Mouse (Mus musculus) limb, embryonic 14.5 days (tissue): ENCODE data around the gene Tcl1b2. TPM values are rescaled to one million over a fixed set of nuclear protein-coding genes. Genes with fewer than 3 reads are reported as not detected.

Experiments used
- ATAC-seq: fragments of 200-750 bp; cut with Nextera tagmentation; 2 replicates; pipeline ENCODE4 v1.8.0; 2017; ENCODE audit warnings: low read depth, moderate number of reproducible peaks, moderate TSS enrichment; ENCODE audit not compliant: low FRiP score
- DNase-seq: peaks from one replicate; pipeline ENCODE4 v3.0.0-alpha.2; 2015; ENCODE audit warnings: low spot score
- H3K27ac ChIP-seq: fragments of 300-500 bp; sonication (generic); replicated peaks from 2 replicates; pipeline ENCODE4 v1.5.1; 2014; ENCODE audit warnings: low read depth, mild to moderate bottlenecking, low read length, moderate library complexity, mixed read lengths
- H3K27me3 ChIP-seq: fragments of 300-500 bp; sonication (generic); 2 replicates; pipeline ENCODE4 v1.6.1; 2014; ENCODE audit warnings: low read length, mixed read lengths; ENCODE audit not compliant: control insufficient read depth, insufficient read depth
- H3K36me3 ChIP-seq: fragments of 300-500 bp; sonication (generic); 2 replicates; pipeline ENCODE4 v1.6.1; 2014; ENCODE audit warnings: mild to moderate bottlenecking, low read length, moderate library complexity, mixed read lengths; ENCODE audit not compliant: control insufficient read depth, insufficient read depth
- H3K4me1 ChIP-seq: fragments of 300-500 bp; sonication (generic); 2 replicates; pipeline ENCODE4 v1.6.1; 2014; ENCODE audit warnings: antibody characterized with exemption, low read length, mixed read lengths; ENCODE audit not compliant: control insufficient read depth, insufficient read depth
- H3K4me2 ChIP-seq: fragments of 300-500 bp; sonication (generic); replicated peaks from 2 replicates; pipeline ENCODE4 v1.6.1; 2014; ENCODE audit warnings: low read depth, mild to moderate bottlenecking, low read length, moderate library complexity; ENCODE audit not compliant: severe bottlenecking
- H3K4me3 ChIP-seq: fragments of 300-500 bp; sonication (generic); replicated peaks from 2 replicates; pipeline ENCODE4 v1.5.1; 2014; ENCODE audit warnings: low read length
- H3K9ac ChIP-seq: fragments of 300-500 bp; sonication (generic); 2 replicates; pipeline ENCODE4 v1.6.1; 2014; ENCODE audit warnings: mild to moderate bottlenecking, low read depth, low read length, moderate library complexity; ENCODE audit not compliant: severe bottlenecking
- H3K9me3 ChIP-seq: fragments of 300-500 bp; sonication (generic); 2 replicates; pipeline ENCODE4 v1.6.1; 2016; ENCODE audit warnings: low read length; ENCODE audit not compliant: control insufficient read depth
- POLR2A ChIP-seq: fragments of 200-500 bp; IDR thresholded peaks from 2 replicates; pipeline ENCODE4 v1.8.0; 2012; ENCODE audit warnings: inconsistent platforms, mild to moderate bottlenecking, moderate library complexity, borderline replicate concordance; ENCODE audit not compliant: insufficient read depth, insufficient read length; ENCODE audit errors: extremely low read depth
- WGBS: fragments of 180-500 bp; shearing (Covaris S2); extraction: QIAGEN DNeasy Blood & Tissue Kit; methylation state at CpG from one replicate; pipeline ENCODE4 v1.1.7; 2014; 5-methylcytosine and 5-hydroxymethylcytosine counted together
- polyA plus RNA-seq, 2 experiments: library from polyadenylated mRNA; depleted of rRNA in 1 of 2; stranded (reverse) in 1 of 2; unstranded in 1 of 2; fragments of >200 nt; fragmentation: Nextera tagmentation in 1 of 2; extraction: Ambion mirVana in 1 of 2; gene quantifications; 2 replicates each; pipeline versions ENCODE4 v1.2.1 to v1.2.3; 2012 to 2014

The Tcl1b2 gene
- 0.05 and 0.17 TPM in 2 replicates for polyA plus RNA-seq (2012; rRNA removed)
- not detected in 2 replicates for polyA plus RNA-seq (2014; fragmentation: Nextera tagmentation; extraction: Ambion mirVana)

GRCm38 (mm10) chr12:105145714-105146113, at the start of gene Tcl1b2:
TSS of gene Tcl1b2 (plus strand) at chr12:105146014.
- DNase-seq (no peak), ATAC-seq (no peak)
- no peak within 1 kb of the TSS for H3K4me2 ChIP-seq
- WGBS, result 73% methylated on average over 3 of the region's 3 CpGs
- no peak within 1 kb of the TSS for H3K4me3 ChIP-seq
- H3K36me3 ChIP-seq, result no peaks in the 10 kb centered on the region
- H3K9me3 ChIP-seq, result no peaks in the 10 kb centered on the region
- no peaks in the 10 kb centered on the region for H3K4me1 ChIP-seq
- TF ChIP-seq POLR2A, result no peak
- H3K27ac ChIP-seq, result no peak within 1 kb of the TSS
- no peaks in the 10 kb centered on the region for H3K27me3 ChIP-seq
- no peak within 1 kb of the TSS for H3K9ac ChIP-seq

DNA sequence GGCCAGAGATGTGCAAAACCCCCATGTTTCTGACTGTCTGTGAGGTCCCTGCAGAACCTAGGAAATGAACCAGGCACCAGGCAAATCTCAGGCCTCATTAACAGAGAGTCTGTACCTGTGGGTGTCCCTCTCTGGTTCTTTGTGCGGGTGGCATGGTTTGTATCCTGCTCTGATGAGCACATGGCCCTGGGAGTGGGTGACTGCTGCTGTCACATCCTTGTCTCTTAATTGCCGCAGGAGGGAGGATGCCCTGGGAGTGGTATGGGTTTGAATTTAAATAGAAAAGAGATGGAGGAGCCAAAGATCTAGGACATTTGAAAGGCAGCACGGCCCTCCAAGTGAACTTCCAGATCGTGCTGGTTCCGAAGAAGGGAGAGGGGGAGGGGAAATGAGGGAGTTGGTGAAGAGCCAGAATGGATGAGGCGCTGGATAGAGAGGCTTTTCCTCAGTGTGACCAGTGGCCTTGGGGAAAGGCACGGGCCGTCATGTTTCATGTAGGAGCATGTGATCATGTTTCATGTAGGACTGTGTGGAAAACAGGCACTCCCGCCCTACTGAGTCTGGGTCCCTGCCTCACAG, 46.3 kb upstream of the Tcl1b2 start:
- Histone ChIP-seq H3K9ac (no peak overlapping the region), H3K4me3 (no peak overlapping the region), H3K36me3 (no peaks in the 10 kb centered on the region), H3K27me3 (no peaks in the 10 kb centered on the region), H3K27ac (no peak overlapping the region), H3K4me1 (no peaks in the 10 kb centered on the region; the same call in 1 of the 2 replicates), H3K4me2 (no peak overlapping the region), H3K9me3 (no peaks in the 10 kb centered on the region)
- 46% methylated on average over 9 of the region's 9 CpGs for WGBS
- no peak for TF ChIP-seq POLR2A
- no peak for DNase-seq
- no peak for ATAC-seq

- Histone ChIP-seq H3K27me3 (no peaks in the 10 kb centered on the region), H3K36me3 (no peaks in the 10 kb centered on the region), H3K9ac (no peak overlapping the region), H3K27ac (no peak overlapping the region), H3K4me2 (no peak overlapping the region), H3K4me1 (no peaks in the 10 kb centered on the region; the same call in 1 of the 2 replicates), H3K4me3 (no peak overlapping the region), H3K9me3 (no peaks in the 10 kb centered on the region)
- 51% methylated on average over 8 of the region's 8 CpGs for WGBS
- no peak for ATAC-seq
- no peak for DNase-seq
- no peak for TF ChIP-seq POLR2A
These were observed 42.9 kb upstream of the Tcl1b2 start for GRCm38 (mm10) chr12:105102901-105103300.

DNA sequence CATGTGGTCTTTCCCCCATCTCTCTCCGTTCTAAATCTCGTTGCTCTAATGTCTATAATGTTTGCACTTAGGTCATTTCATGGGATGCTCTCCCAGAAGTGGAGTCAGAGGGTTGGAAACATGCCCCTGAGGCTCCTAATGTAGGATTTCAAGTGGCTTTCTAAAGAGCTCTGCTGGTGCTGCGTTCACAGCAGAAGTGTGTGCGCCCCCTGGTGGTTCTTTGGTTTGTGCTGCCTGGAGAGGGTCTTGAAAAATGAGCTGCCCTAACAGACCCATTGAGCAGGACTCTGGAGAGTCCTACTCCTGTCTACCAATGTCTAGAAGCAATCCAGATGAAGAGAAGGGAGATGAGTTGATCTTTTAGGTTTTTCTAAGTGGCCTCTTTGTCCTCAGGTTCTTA, 41.8 kb upstream of the Tcl1b2 start:
- Histone ChIP-seq H3K4me2 (no peak overlapping the region), H3K27ac (no peak overlapping the region), H3K27me3 (no peaks in the 10 kb centered on the region), H3K4me1 (peaks cover under 1% of the 10 kb centered on the region; the same call in 1 of the 2 replicates), H3K9me3 (no peaks in the 10 kb centered on the region), H3K36me3 (no peaks in the 10 kb centered on the region), H3K9ac (no peak overlapping the region), H3K4me3 (no peak overlapping the region)
- ATAC-seq (peak; percentile 70), DNase-seq (peak; percentile 91)
- WGBS, result 4% methylated on average over 4 of the region's 4 CpGs
- no peak for TF ChIP-seq POLR2A

DNA sequence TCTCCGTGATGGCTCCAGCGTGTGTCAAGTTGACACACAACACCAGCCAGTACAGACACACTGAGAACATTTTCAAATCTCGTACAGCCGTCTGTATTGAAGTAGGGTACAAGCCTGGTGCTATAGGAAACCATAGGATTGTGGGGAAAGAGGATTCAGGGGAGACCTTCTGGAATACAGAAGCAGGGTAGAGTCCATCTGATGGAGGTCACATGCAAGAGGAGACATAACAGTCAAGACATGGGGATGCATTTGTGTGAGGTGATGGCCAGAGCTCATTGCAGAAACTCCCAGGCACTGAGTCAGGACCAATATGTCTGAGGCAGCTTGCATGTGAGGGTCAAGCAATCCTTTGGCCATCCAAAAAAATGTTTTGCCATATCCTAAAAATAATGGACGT, 40.5 kb upstream of the Tcl1b2 start:
- Histone ChIP-seq H3K27ac (no peak overlapping the region), H3K36me3 (no peaks in the 10 kb centered on the region), H3K27me3 (no peaks in the 10 kb centered on the region), H3K9ac (no peak overlapping the region), H3K4me2 (no peak overlapping the region), H3K4me1 (0 out of 2 replicates have a peak, but pooled peaks cover 8% of the 10 kb centered on the region), H3K4me3 (no peak overlapping the region), H3K9me3 (no peaks in the 10 kb centered on the region)
- DNase-seq, result no peak
- 80% methylated on average over 5 of the region's 5 CpGs for WGBS
- ATAC-seq, result no peak
- no peak for TF ChIP-seq POLR2A
